In the genomic region with DNA sequence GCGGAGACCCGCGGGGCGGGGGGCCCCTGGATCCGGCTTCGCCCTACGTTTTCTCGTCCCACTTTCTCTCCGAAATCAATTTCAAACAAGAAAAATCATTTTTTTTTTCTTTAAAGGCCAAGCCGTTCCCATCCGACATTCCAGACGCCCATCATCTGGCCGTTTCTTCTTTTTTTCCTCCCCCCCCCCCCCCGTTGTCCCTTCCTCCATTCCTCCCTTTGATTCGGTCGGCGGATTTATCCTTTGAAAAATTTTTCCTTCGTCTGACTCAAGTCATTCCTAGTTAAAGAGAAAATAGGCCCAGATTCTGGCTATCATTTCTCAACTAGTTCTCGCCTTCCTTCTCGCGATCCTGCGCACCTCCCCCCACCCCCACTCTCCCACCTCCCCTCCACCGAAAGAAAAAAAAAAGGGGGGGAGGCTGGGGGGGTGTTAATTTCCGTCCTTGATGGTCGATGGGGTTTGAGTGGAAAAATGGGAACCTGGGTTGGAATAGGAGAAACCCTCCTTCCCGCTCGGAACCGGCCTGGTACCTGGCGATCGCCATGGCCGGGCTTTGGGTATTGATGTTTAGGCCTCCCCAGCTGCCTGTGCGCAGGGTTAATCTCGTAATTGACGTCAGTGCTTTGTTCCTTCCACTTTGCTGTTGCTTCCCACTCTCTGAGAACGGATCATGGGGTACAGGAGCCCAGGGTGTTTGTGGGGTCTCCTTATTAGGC, we compare ENCODE assay signal across 7 mouse cellular contexts. TPM values are rescaled to one million over a fixed set of nuclear protein-coding genes. Genes with fewer than 3 reads are reported as not detected.
DNase-seq lines count a peak whose midpoint lies in the region; ATAC-seq and TF ChIP-seq lines count a peak whose summit lies in the region.

No protein-coding gene starts in this region.

- H3K9ac ChIP-seq in intestine, embryonic 15.5 days, result peak overlapping the region; percentile 98

- peak; percentile 69 to 91 for DNase-seq in adrenal gland, adult (ENCODE audit: inconsistent age in 2 of 2, low spot score in 1 of 2)
- DNase-seq in gastrocnemius, postnatal 25 days, result peak; percentile 24
- DNase-seq in left cerebral cortex, postnatal 4 days, result peak; percentile 63
- peak; percentile 70 for DNase-seq in midbrain, embryonic 10.5 days (ENCODE audit: low spot score)
- DNase-seq in right cerebral cortex, postnatal 4 days, result peak; percentile 68

- ATAC-seq in intestine, embryonic 15.5 days, result no peak

- H3K4me3 ChIP-seq in cortical plate, adult 2 months (ENCODE audit: insufficient read depth, low read length), result peak overlapping the region; percentile 58
- peak overlapping the region; percentile 98 for H3K4me3 ChIP-seq in intestine, embryonic 15.5 days (replicated peaks)
- peak overlapping the region; percentile 97 for H3K4me3 ChIP-seq in midbrain, embryonic 10.5 days

- intact Hi-C loops in left cerebral cortex, postnatal 4 days (cut with DNase I), result no loop called here

- peak overlapping the region; percentile 100 for H3K27ac ChIP-seq in cortical plate, adult 2 months (ENCODE audit: insufficient read depth, low read length)
- peak overlapping the region; percentile 98 for H3K27ac ChIP-seq in intestine, embryonic 15.5 days
- H3K27ac ChIP-seq in midbrain, embryonic 10.5 days (replicated peaks), result peak overlapping the region; percentile 98

- no peak for TF ChIP-seq CTCF in cortical plate, adult 2 months (IDR thresholded peaks at IDR 0.05; ENCODE audit: extremely low read depth, insufficient read depth, low read length)

- no peaks in the 10 kb centered on the region for H3K27me3 ChIP-seq in intestine, embryonic 15.5 days (replicated peaks)
- H3K27me3 ChIP-seq in midbrain, embryonic 10.5 days (ENCODE audit: low read depth, poor library complexity, severe bottlenecking), result no peaks in the 10 kb centered on the region; the same call in 1 of the 2 replicates

- peak overlapping the region; percentile 88 for H3K4me2 ChIP-seq in intestine, embryonic 15.5 days (replicated peaks)

- whole genome bisulfite sequencing in intestine, embryonic 15.5 days, result under 1% methylated on average over 35 of the region's 35 CpGs
- 0% methylated on average over 34 of the region's 35 CpGs for WGBS in midbrain, embryonic 10.5 days

- no peaks in the 10 kb centered on the region for H3K36me3 ChIP-seq in intestine, embryonic 15.5 days
- peaks cover 23% of the 10 kb centered on the region for H3K36me3 ChIP-seq in midbrain, embryonic 10.5 days

- no peaks in the 10 kb centered on the region for H3K9me3 ChIP-seq in intestine, embryonic 15.5 days
- no peaks in the 10 kb centered on the region for H3K9me3 ChIP-seq in midbrain, embryonic 10.5 days (replicated peaks)

- TF ChIP-seq POLR2A in cortical plate, adult 2 months (IDR thresholded peaks at IDR 0.05; ENCODE audit: extremely low read depth, insufficient read depth, low read length), result peak; percentile 20; the same call in 1 of the 2 replicates

- 0 out of 2 replicates have a peak, but pooled peaks cover 1% of the 10 kb centered on the region for H3K4me1 ChIP-seq in cortical plate, adult 2 months (ENCODE audit: control insufficient read depth, insufficient read depth, low read length)
- 0 out of 2 replicates have a peak, but pooled peaks cover 3% of the 10 kb centered on the region for H3K4me1 ChIP-seq in intestine, embryonic 15.5 days (replicated peaks)
- peaks cover 17% of the 10 kb centered on the region for H3K4me1 ChIP-seq in midbrain, embryonic 10.5 days

RNA-seq across cellular contexts. Expression of a gene that starts 0.8 kb away (rescaled TPM):
- polyA plus RNA-seq in cortical plate, adult 2 months (2012; rRNA removed), result 38.5 and 38.6 TPM in 2 replicates
- 10 to 100 TPM; 76.4 to 89.1 TPM for total RNA-seq in gastrocnemius, postnatal 25 days (2021)
- 33.7 and 35.4 TPM in 2 replicates for polyA plus RNA-seq in intestine, embryonic 15.5 days (2015; fragmentation: Nextera tagmentation; extraction: Ambion mirVana)
- total RNA-seq in left cerebral cortex, postnatal 4 days (2021), result 100 to 1,000 TPM; 202 to 228 TPM
- 27.7 and 40.8 TPM in 2 replicates for polyA plus RNA-seq in midbrain, embryonic 10.5 days (2016; fragmentation: Nextera tagmentation; extraction: Ambion mirVana)

RNA-seq across cellular contexts. Expression of a gene that starts 26.9 kb away (rescaled TPM):
- 11.0 and 11.2 TPM in 2 replicates for polyA plus RNA-seq in cortical plate, adult 2 months (2012; rRNA removed)
- 10 to 100 TPM in 1 of 2 experiments, 1 to 10 TPM in 1; 7.8 to 10.1 TPM for total RNA-seq in gastrocnemius, postnatal 25 days (2021)
- polyA plus RNA-seq in intestine, embryonic 15.5 days (2015; fragmentation: Nextera tagmentation; extraction: Ambion mirVana), result 14.2 and 17.5 TPM in 2 replicates
- total RNA-seq in left cerebral cortex, postnatal 4 days (2021), result 10 to 100 TPM in 1 of 2 experiments, 1 to 10 TPM in 1; 8.4 to 10.3 TPM
- 24.6 and 25.2 TPM in 2 replicates for polyA plus RNA-seq in midbrain, embryonic 10.5 days (2016; fragmentation: Nextera tagmentation; extraction: Ambion mirVana)

RNA-seq across cellular contexts. Expression of a gene that starts 51.1 kb away (rescaled TPM):
- polyA plus RNA-seq in cortical plate, adult 2 months (2012; rRNA removed), result 75.5 and 80.3 TPM in 2 replicates
- total RNA-seq in gastrocnemius, postnatal 25 days (2021), result 10 to 100 TPM; 86.5 to 89.0 TPM
- 103 and 106 TPM in 2 replicates for polyA plus RNA-seq in intestine, embryonic 15.5 days (2015; fragmentation: Nextera tagmentation; extraction: Ambion mirVana)
- 100 to 1,000 TPM; 164 to 170 TPM for total RNA-seq in left cerebral cortex, postnatal 4 days (2021)
- 106 and 116 TPM in 2 replicates for polyA plus RNA-seq in midbrain, embryonic 10.5 days (2016; fragmentation: Nextera tagmentation; extraction: Ambion mirVana)

Comparison
In these comparisons a context has a peak if more than half of its experiments do, and no peak if none do; other contexts are left out.
1. DNase-seq: peak in every context shown above with its lines; median percentile 80 in adrenal gland, adult; 70 in midbrain, embryonic 10.5 days; 68 in right cerebral cortex, postnatal 4 days; 63 in left cerebral cortex, postnatal 4 days; 24 in gastrocnemius, postnatal 25 days.